Mouse (Mus musculus): ENCODE results near the gene Zfp704. TPM values are rescaled to one million over a fixed set of nuclear protein-coding genes. Genes with fewer than 3 reads are reported as not detected.

The Zfp704 gene
- polyA plus RNA-seq, 1 experiment from 2014 or later = 12.9 TPM

GRCm38 (mm10) chr3:9549815-9550214 lies 60.1 kb downstream of the Zfp704 start:
- Histone ChIP-seq H3K27me3 (no peaks in the 10 kb centered on the region), H3K4me2 (no peak overlapping the region), H3K4me3 (no peak overlapping the region), H3K9ac (no peak overlapping the region), H3K9me3 (no peaks in the 10 kb centered on the region), H3K36me3 (no peaks in the 10 kb centered on the region), H3K27ac (replicated peaks) (no peak overlapping the region), H3K4me1 (replicated peaks) (peaks cover 22% of the 10 kb centered on the region)
- no peak for ATAC-seq (ENCODE audit: low FRiP score, low read depth)
- 91% methylated on average over 5 of the region's 5 CpGs for WGBS

DNA sequence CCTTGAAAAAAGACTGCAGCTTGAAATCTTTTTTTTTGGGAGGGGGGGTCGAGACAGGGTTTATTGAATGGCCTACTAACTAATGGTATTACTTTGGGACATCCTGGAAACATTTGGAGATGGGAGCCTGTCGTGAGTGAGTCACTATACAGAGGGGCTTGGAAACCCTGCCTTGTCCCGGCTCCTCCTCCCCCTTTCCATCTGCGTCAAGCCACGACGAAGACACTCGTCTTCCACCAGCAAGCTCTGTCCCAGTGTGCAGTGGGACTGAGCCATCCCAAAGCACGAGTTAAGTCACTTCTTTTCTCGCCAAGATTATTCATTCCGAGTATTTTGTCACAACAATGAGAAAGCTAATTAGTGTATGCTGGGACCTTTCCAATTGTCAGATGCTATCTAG lies 61.7 kb downstream of the Zfp704 start:
- no peak for ATAC-seq (ENCODE audit: low FRiP score, low read depth)

DNA sequence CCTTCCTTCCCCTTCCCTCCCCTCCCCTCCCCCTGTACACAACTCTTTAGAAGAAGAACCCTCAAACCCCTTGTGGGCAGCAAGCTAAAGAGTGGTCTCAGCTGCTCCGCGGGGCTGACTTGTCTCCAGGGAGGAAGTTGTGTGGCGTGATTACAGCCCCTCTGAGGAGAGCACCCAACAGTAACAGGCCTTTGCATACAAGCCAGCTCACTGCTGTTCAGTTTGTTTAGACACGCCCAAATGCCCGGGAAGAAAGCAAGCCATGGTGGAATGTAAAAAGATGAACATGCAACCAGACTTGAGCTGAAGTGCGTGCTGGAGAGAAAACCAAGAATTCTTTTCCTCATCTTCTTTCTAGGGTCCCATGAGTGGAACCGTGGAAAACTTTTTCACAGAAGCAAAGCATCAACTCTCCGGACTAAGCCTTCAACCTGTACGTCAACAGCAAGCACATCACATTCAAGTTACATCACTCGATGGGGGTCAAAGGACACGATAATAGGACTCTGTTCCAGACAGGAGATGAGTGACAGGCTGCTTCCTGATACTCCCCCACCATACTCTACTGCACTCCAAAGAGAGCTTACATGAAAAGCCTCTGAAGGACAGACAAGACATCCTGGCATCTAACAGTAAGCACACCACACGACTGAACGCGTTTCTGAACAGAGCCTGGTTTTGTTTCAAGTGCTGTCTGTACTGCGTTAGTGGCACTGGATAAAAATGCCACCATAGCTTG lies 62.8 kb downstream of the Zfp704 start:
- Histone ChIP-seq H3K27ac (replicated peaks) (no peak overlapping the region), H3K36me3 (no peaks in the 10 kb centered on the region), H3K4me3 (no peak overlapping the region), H3K9ac (no peak overlapping the region), H3K27me3 (no peaks in the 10 kb centered on the region), H3K9me3 (no peaks in the 10 kb centered on the region), H3K4me2 (no peak overlapping the region), H3K4me1 (replicated peaks) (peaks cover 28% of the 10 kb centered on the region)
- ATAC-seq (ENCODE audit: low FRiP score, low read depth) = no peak
- WGBS = 46% methylated on average over 15 of the region's 15 CpGs

More for the DNA sequence above, 61.7 kb downstream of the Zfp704 start:
- Histone ChIP-seq H3K9me3 (no peaks in the 10 kb centered on the region), H3K27ac (replicated peaks) (no peak overlapping the region), H3K27me3 (no peaks in the 10 kb centered on the region), H3K4me3 (no peak overlapping the region), H3K4me1 (replicated peaks) (peaks cover 30% of the 10 kb centered on the region), H3K9ac (no peak overlapping the region), H3K36me3 (no peaks in the 10 kb centered on the region), H3K4me2 (no peak overlapping the region)
- 48% methylated on average over 10 of the region's 10 CpGs for WGBS

DNA sequence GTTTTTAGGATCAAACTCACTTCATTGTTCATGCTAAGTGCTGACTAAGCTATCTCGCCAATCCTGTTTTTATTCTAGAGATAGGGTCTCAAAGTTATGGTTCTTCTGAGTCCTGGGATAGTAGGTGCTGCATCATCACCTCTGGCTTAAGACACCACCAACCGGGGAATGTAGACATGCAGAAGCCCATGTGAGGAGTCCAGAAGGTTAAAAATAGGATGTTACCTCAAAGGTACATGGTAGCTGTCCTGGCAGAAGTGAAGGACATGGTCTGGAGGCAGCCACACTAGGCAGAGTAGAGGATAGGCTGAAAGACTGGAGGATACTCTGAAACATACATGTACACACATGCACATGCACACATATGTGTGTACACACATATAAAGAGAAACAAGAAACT lies 65.5 kb downstream of the Zfp704 start:
- Histone ChIP-seq H3K4me3 (no peak overlapping the region), H3K9ac (no peak overlapping the region), H3K36me3 (no peaks in the 10 kb centered on the region), H3K9me3 (no peaks in the 10 kb centered on the region), H3K27me3 (no peaks in the 10 kb centered on the region), H3K4me1 (replicated peaks) (peaks cover 28% of the 10 kb centered on the region), H3K4me2 (no peak overlapping the region), H3K27ac (replicated peaks) (no peak overlapping the region)
- WGBS = 96% methylated on average over 2 of the region's 2 CpGs
- ATAC-seq (ENCODE audit: low FRiP score, low read depth) = no peak

DNA sequence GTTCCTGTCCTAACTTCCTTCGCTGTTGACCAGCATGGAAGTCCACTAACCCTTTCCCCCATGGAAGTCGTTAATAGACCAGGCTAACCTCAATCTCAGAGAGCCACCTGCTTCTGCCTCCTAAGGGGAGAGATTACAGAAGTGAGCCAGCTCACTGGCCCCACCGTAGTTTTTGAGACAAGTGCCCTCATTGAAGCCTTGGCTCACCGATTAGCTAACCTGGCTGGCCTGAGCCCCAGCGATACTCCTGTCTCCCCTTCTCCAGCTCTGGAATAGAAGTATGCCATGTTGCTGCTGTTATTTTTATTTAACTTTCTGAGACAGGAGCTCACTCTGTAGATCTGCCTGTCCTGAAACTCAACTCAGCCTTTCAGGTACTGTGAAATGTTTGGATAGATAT lies 66.0 kb downstream of the Zfp704 start:
- no peak overlapping the region for H3K4me3 ChIP-seq
- no peaks in the 10 kb centered on the region for H3K9me3 ChIP-seq
- no peak overlapping the region for H3K27ac ChIP-seq (replicated peaks)
- no peaks in the 10 kb centered on the region for H3K36me3 ChIP-seq
- WGBS = 88% methylated on average over 5 of the region's 5 CpGs
- H3K27me3 ChIP-seq = no peaks in the 10 kb centered on the region
- no peak overlapping the region for H3K4me2 ChIP-seq
- no peak overlapping the region for H3K9ac ChIP-seq
- H3K4me1 ChIP-seq (replicated peaks) = peaks cover 28% of the 10 kb centered on the region
- ATAC-seq (ENCODE audit: low FRiP score, low read depth) = no peak

GRCm38 (mm10) chr3:9543463-9543862 lies 66.4 kb downstream of the Zfp704 start:
- H3K27me3 ChIP-seq = no peaks in the 10 kb centered on the region
- H3K27ac ChIP-seq (replicated peaks) = no peak overlapping the region
- WGBS = 65% methylated on average over 4 of the region's 4 CpGs
- no peak overlapping the region for H3K4me2 ChIP-seq
- H3K9ac ChIP-seq = no peak overlapping the region
- no peak for ATAC-seq (ENCODE audit: low FRiP score, low read depth)
- H3K4me1 ChIP-seq (replicated peaks) = peaks cover 28% of the 10 kb centered on the region
- H3K36me3 ChIP-seq = no peaks in the 10 kb centered on the region
- H3K4me3 ChIP-seq = no peak overlapping the region
- no peaks in the 10 kb centered on the region for H3K9me3 ChIP-seq

DNA sequence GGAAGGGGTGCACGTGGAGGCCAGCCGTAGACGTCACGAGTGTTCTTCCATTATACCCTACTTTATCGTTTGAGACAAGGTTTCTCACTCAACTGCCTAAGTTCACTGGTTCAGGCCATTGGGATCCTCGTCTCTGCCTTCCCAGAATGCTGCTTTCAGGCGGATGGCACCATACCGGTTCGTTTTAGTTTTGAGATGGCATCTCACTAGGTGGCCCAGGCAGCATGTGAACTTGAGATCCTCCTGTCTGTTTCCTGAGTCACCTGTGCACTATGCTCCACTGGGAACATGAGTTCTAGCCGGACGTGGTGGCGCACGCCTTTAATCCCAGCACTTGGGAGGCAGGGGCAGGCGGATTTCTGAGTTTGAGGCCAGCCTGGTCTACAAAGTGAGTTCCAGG lies 68.3 kb downstream of the Zfp704 start:
- Histone ChIP-seq H3K36me3 (no peaks in the 10 kb centered on the region), H3K27ac (replicated peaks) (no peak overlapping the region), H3K27me3 (no peaks in the 10 kb centered on the region), H3K9me3 (no peaks in the 10 kb centered on the region), H3K9ac (no peak overlapping the region), H3K4me1 (replicated peaks) (peaks cover 16% of the 10 kb centered on the region), H3K4me3 (no peak overlapping the region), H3K4me2 (no peak overlapping the region)
- WGBS = 90% methylated on average over 14 of the region's 14 CpGs
- no peak for ATAC-seq (ENCODE audit: low FRiP score, low read depth)

DNA sequence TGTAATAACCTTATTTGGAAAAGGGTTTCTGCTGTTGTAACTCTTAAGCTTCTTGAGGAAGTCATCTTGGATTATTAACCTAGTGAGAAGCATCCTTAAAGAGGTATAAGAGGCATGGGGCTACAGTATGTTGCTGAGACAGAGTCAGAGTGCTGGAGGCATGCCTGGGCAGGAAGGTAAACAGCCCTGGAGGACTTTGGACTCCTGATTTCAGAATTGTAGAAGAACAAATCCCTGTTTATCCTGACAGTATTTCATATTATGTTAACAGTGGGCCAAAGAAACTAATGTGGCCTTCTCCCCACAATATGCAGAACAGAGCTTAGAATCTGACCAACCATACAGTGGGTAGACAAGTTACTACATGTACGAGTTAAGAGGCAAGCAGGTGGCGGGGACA lies 71.4 kb downstream of the Zfp704 start:
- no peaks in the 10 kb centered on the region for H3K27me3 ChIP-seq
- H3K27ac ChIP-seq (replicated peaks) = no peak overlapping the region
- no peak overlapping the region for H3K4me2 ChIP-seq
- H3K36me3 ChIP-seq = no peaks in the 10 kb centered on the region
- H3K9ac ChIP-seq = no peak overlapping the region
- no peak overlapping the region for H3K4me3 ChIP-seq
- peaks cover 7% of the 10 kb centered on the region for H3K4me1 ChIP-seq (replicated peaks)
- no peak for ATAC-seq (ENCODE audit: low FRiP score, low read depth)
- 95% methylated on average over 2 of the region's 2 CpGs for WGBS
- no peaks in the 10 kb centered on the region for H3K9me3 ChIP-seq

GRCm38 (mm10) chr3:9537889-9538288 lies 72.0 kb downstream of the Zfp704 start:
- Histone ChIP-seq H3K9ac (no peak overlapping the region), H3K4me2 (no peak overlapping the region), H3K27ac (replicated peaks) (no peak overlapping the region), H3K27me3 (no peaks in the 10 kb centered on the region), H3K36me3 (no peaks in the 10 kb centered on the region), H3K9me3 (no peaks in the 10 kb centered on the region), H3K4me1 (replicated peaks) (peaks cover 4% of the 10 kb centered on the region; the same call in 1 of the 2 replicates), H3K4me3 (no peak overlapping the region)
- no peak for ATAC-seq (ENCODE audit: low FRiP score, low read depth)
- 62% methylated on average over 7 of the region's 7 CpGs for WGBS

DNA sequence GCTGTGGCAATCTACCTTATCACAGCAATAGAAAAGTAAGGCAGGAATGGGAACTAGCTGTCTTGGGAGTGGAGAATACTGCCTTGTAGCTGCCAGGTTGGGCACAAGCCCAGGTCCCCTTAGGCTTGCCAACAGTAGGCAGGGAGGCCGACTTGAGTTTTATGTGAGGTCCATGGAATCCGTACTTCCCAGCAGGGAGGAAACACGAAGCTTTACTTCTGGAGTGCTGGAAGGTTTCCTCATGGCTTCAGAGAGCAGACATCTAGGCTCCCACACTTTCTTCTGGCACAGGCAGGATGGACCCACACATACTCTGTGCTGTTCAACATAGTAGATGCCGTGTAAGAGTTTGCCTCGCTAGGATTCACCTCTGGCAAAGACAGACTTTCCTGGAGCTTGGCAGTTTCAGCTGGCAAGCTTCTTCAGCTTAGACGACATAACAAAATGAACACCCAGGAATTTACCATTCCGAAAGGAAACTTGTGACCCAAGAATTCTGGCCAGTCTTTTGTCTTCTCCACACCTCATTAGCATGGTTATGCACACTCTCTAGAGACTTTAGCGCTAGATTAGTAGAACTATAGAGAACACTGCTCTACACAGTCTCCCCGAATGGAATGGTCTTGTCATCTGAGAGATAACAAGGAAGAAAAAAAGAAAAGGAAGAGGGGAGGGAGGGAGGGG lies 79.6 kb downstream of the Zfp704 start:
- WGBS = 54% methylated on average over 9 of the region's 9 CpGs
- Histone ChIP-seq H3K9ac (no peak overlapping the region), H3K9me3 (no peaks in the 10 kb centered on the region), H3K27me3 (no peaks in the 10 kb centered on the region), H3K4me1 (replicated peaks) (no peaks in the 10 kb centered on the region), H3K4me2 (no peak overlapping the region), H3K4me3 (no peak overlapping the region), H3K36me3 (no peaks in the 10 kb centered on the region), H3K27ac (replicated peaks) (peak overlapping the region; percentile 12; the same call in 1 of the 2 replicates)
- ATAC-seq (ENCODE audit: low FRiP score, low read depth) = peak; percentile 73

GRCm38 (mm10) chr3:9524429-9524828 lies 85.5 kb downstream of the Zfp704 start:
- 62% methylated on average over 5 of the region's 5 CpGs for WGBS
- no peak overlapping the region for H3K27ac ChIP-seq (replicated peaks)
- no peaks in the 10 kb centered on the region for H3K9me3 ChIP-seq
- H3K4me3 ChIP-seq = no peak overlapping the region
- ATAC-seq (ENCODE audit: low FRiP score, low read depth) = no peak
- no peaks in the 10 kb centered on the region for H3K27me3 ChIP-seq
- no peaks in the 10 kb centered on the region for H3K36me3 ChIP-seq
- H3K9ac ChIP-seq = no peak overlapping the region
- H3K4me2 ChIP-seq = no peak overlapping the region
- peaks cover 38% of the 10 kb centered on the region for H3K4me1 ChIP-seq (replicated peaks)

- Histone ChIP-seq H3K4me1 (replicated peaks) (peaks cover 45% of the 10 kb centered on the region), H3K36me3 (no peaks in the 10 kb centered on the region), H3K27ac (replicated peaks) (peak overlapping the region; percentile 54), H3K4me2 (no peak overlapping the region), H3K9me3 (no peaks in the 10 kb centered on the region), H3K27me3 (no peaks in the 10 kb centered on the region), H3K4me3 (no peak overlapping the region), H3K9ac (no peak overlapping the region)
- WGBS = 52% methylated on average over 18 of the region's 18 CpGs
- no peak for ATAC-seq (ENCODE audit: low FRiP score, low read depth)
These were observed 86.6 kb downstream of the Zfp704 start for GRCm38 (mm10) chr3:9523081-9523932.
